Mouse (Mus musculus) megakaryocyte, embryonic 14.5 days (primary cell): ENCODE data around the gene Ndufv1. TPM values are rescaled to one million over a fixed set of nuclear protein-coding genes. Genes with fewer than 3 reads are reported as not detected.
A peak's percentile ranks its signal among the peaks of the same experiment; 100 is the strongest.
"Not testable (repeated sequence)": the region's sequence is repeated elsewhere in the genome, so short reads cannot be mapped to it uniquely, and the experiment has no call there.

Experiments used
- H3K27me3 ChIP-seq: replicated peaks from 2 replicates; pipeline ENCODE3; 2012; ENCODE audit warnings: inconsistent platforms
- H3K36me3 ChIP-seq: replicated peaks from 2 replicates; pipeline ENCODE3; 2012; ENCODE audit warnings: low read length, inconsistent platforms, mixed read lengths
- H3K4me1 ChIP-seq: 2 replicates; pipeline ENCODE4 v1.6.1; 2012; ENCODE audit warnings: inconsistent platforms
- H3K4me3 ChIP-seq: replicated peaks from 2 replicates; pipeline ENCODE3; 2012; ENCODE audit warnings: moderate library complexity, mild to moderate bottlenecking, inconsistent platforms
- H3K9me3 ChIP-seq: 2 replicates; pipeline ENCODE4 v1.6.1; 2012; ENCODE audit warnings: inconsistent platforms
- FLI1 ChIP-seq: IDR thresholded peaks from 2 replicates; pipeline ENCODE4 v1.6.1; 2012; ENCODE audit warnings: low read length, inconsistent platforms, mixed read lengths
- GATA1 ChIP-seq: IDR thresholded peaks from 3 replicates; pipeline ENCODE4 v1.6.1; 2012; ENCODE audit warnings: mixed read lengths, low read length, inconsistent platforms, borderline replicate concordance
- polyA plus RNA-seq: library from polyadenylated mRNA; stranded (reverse); fragments of >175 nt; gene quantifications from 2 replicates; pipeline ENCODE4 v1.2.3, GENCODE M21; 2012; ENCODE audit warnings: low replicate concordance; ENCODE audit not compliant: insufficient read depth

Gene Ndufv1
- polyA plus RNA-seq, 1 experiment: 122 TPM

GRCm38 (mm10) chr19:4042124-4042523 lies 29.5 kb upstream of the Ndufv1 start:
- peaks cover 2% of the 10 kb centered on the region for H3K36me3 ChIP-seq
- H3K4me3 ChIP-seq: no peak overlapping the region
- H3K27me3 ChIP-seq: no peaks in the 10 kb centered on the region
- TF ChIP-seq GATA1 (no peak), FLI1 (no peak)
- no peaks in the 10 kb centered on the region for H3K9me3 ChIP-seq
- peaks cover 71% of the 10 kb centered on the region for H3K4me1 ChIP-seq

DNA sequence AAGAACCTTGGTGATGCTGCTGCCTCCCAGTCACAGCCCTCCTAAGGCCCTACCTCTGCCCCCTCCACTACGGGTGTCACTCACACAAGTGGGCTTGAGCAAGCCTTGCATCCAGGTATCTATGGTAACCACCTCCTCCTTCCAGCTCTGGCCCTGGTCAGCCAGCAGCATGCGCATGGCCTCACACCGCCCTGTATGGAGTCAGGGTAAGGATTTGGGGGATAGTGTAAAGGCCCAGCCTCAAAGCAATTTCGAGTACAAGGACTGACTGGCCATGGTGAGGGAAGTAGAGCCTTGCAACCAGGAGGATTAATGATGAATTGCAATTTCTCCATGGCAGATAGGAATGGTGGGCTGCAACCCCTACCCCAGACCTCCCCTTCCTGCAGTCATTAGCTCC lies 28.9 kb upstream of the Ndufv1 start:
- H3K9me3 ChIP-seq, H3K27me3 ChIP-seq, H3K36me3 ChIP-seq, H3K4me3 ChIP-seq: not testable (repeated sequence)
- peaks cover 70% of the 10 kb centered on the region for H3K4me1 ChIP-seq

- H3K4me3 ChIP-seq, H3K27me3 ChIP-seq, H3K9me3 ChIP-seq: not testable (repeated sequence)
- H3K4me1 ChIP-seq: peaks cover 70% of the 10 kb centered on the region
- H3K36me3 ChIP-seq: peaks cover 10% of the 10 kb centered on the region
These were observed 28.3 kb upstream of the Ndufv1 start for GRCm38 (mm10) chr19:4040941-4041340.

GRCm38 (mm10) chr19:4037788-4038232 lies 25.2 kb upstream of the Ndufv1 start, which contains the start of gene Gstp1:
TSS of gene Gstp1 (minus strand) at chr19:4037985.
- peaks cover 65% of the 10 kb centered on the region for H3K4me1 ChIP-seq
- peak within 1 kb of the TSS; percentile 93 for H3K4me3 ChIP-seq
- no peak for TF ChIP-seq GATA1
- 0 out of 2 replicates have a peak, but pooled peaks have one; percentile 7 for TF ChIP-seq FLI1
- peaks cover 21% of the 10 kb centered on the region for H3K36me3 ChIP-seq
- H3K9me3 ChIP-seq: no peaks in the 10 kb centered on the region
- H3K27me3 ChIP-seq: no peaks in the 10 kb centered on the region

- H3K27me3 ChIP-seq: not testable (repeated sequence)
These were observed 24.7 kb upstream of the Ndufv1 start for GRCm38 (mm10) chr19:4037154-4037787.

DNA sequence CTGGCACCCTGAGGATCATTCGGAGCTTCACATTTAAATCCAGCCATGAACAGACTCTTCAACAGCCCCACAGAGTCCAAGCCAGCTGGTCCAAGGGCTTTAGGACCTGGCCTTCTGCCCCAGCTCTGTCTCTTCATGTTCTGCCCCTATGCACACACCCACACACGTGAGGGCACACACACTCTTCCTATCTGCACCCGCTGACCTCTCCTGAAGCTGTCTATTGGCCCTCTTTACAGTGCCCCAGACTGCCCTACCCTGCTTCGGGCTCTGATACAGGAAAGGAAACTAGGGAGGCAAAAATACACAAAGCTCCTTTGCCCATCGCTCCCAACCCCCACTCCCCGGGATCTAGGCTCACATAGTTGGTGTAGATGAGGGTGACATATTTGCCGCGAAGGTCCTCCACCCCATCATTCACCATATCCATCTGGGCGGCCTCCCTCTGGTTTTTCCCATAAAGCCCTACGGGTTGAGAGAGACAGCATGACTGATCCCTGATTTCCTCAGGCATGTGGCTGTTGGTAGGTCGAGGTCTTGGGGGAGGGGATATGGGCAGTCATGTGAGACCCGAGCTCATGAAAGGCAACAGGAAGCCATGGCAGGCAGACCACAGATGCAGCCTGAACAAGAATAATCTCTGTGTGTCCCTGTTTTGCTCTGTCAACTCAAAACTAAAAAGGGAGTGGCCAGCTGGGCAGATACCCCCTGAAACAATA lies 23.9 kb upstream of the Ndufv1 start:
- no peaks in the 10 kb centered on the region for H3K27me3 ChIP-seq
- TF ChIP-seq FLI1: no peak
- TF ChIP-seq GATA1: no peak

More at GRCm38 (mm10) chr19:4037154-4037787, 24.7 kb upstream of the Ndufv1 start:
- Histone ChIP-seq H3K4me3 (peak overlapping the region; percentile 93), H3K4me1 (peaks cover 68% of the 10 kb centered on the region), H3K36me3 (peaks cover 21% of the 10 kb centered on the region)
- not testable (repeated sequence) for H3K9me3 ChIP-seq

DNA sequence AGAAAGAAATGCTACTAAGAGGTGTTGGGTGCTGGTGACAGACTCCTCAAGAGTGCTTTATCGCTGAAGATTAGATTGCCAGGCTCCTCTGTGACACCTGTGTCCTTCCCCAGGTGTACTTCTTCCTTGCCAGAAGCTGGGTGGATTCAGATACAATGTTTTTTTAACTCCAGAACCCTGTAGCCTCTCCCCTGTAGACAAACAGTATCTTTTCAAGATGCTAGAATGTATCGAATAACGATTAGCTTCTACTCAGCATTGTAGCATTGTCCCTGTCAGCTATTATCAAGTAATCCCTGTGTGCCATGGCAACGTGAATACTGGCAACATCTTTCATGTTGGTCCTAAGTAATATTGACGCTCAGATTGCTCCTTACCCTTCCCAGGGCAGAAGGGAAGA lies 21.1 kb upstream of the Ndufv1 start:
- H3K4me1 ChIP-seq: peaks cover 49% of the 10 kb centered on the region
- no peaks in the 10 kb centered on the region for H3K27me3 ChIP-seq
- H3K9me3 ChIP-seq: 0 out of 2 replicates have a peak, but pooled peaks cover 8% of the 10 kb centered on the region
- no peak overlapping the region for H3K4me3 ChIP-seq
- peaks cover 19% of the 10 kb centered on the region for H3K36me3 ChIP-seq
- TF ChIP-seq GATA1 (no peak), FLI1 (no peak)

More for the DNA sequence above, 23.9 kb upstream of the Ndufv1 start:
- Histone ChIP-seq H3K36me3 (peaks cover 21% of the 10 kb centered on the region), H3K4me1 (peaks cover 60% of the 10 kb centered on the region), H3K9me3 (no peaks in the 10 kb centered on the region), H3K4me3 (peak overlapping the region; percentile 83)

DNA sequence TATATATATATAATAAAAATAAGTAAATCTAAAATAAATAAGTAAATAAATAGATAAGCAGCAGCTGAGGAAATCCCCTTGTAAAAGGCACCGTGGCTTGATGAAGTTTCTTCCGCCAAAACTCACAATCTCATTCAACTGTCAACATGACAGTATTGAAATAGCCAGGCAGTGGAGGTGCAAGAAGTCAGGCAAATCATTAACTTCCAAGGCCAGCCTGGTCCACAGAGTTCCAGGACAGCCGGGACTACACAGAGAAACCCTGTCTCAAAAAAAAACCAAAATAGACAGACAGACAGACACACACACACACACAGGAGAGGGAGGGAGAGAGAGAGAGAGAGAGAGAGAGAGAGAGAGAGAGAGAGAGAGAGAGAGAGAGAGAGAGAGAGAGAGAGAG lies 20.7 kb upstream of the Ndufv1 start:
- H3K4me3 ChIP-seq: no peak overlapping the region
- H3K36me3 ChIP-seq: peaks cover 19% of the 10 kb centered on the region
- no peaks in the 10 kb centered on the region for H3K27me3 ChIP-seq
- H3K4me1 ChIP-seq: peaks cover 47% of the 10 kb centered on the region
- TF ChIP-seq GATA1: no peak
- no peak for TF ChIP-seq FLI1
- peaks cover 9% of the 10 kb centered on the region; the same call in 1 of the 2 replicates for H3K9me3 ChIP-seq

DNA sequence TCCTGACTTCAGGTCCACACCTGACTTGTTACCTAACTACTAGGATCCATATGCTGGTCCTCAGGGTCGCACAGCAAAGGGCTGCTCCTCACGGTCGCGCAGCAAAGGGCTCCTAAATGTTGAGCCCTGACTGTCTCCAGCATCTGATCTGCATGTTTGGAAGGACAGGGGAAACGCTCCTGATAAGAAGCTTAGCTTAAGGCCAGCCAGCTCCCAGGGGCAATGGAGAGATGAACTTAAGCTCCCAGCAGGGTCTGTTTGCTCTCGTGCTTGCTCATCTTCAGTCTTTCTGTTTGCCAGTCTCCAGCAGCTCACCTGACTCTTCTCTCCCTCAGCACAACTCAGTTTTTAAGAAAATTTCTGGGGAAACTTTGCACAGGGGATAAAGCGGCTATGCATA lies 20.1 kb upstream of the Ndufv1 start:
- H3K9me3 ChIP-seq: peaks cover 14% of the 10 kb centered on the region; the same call in 1 of the 2 replicates
- TF ChIP-seq FLI1 (no peak), GATA1 (no peak)
- H3K36me3 ChIP-seq: peaks cover 19% of the 10 kb centered on the region
- H3K4me1 ChIP-seq: peaks cover 42% of the 10 kb centered on the region
- no peaks in the 10 kb centered on the region for H3K27me3 ChIP-seq
- H3K4me3 ChIP-seq: no peak overlapping the region

GRCm38 (mm10) chr19:4027576-4027975 lies 15.0 kb upstream of the Ndufv1 start:
- Histone ChIP-seq H3K9me3 (peaks cover 35% of the 10 kb centered on the region), H3K27me3 (peaks cover 10% of the 10 kb centered on the region), H3K4me1 (peaks cover 9% of the 10 kb centered on the region), H3K4me3 (no peak overlapping the region), H3K36me3 (no peaks in the 10 kb centered on the region)
- no peak for TF ChIP-seq FLI1
- no peak for TF ChIP-seq GATA1
